Mouse (Mus musculus): ENCODE data around the gene Mapk14. TPM values are rescaled to one million over a fixed set of nuclear protein-coding genes. Genes with fewer than 3 reads are reported as not detected.

Mapk14 gene
- 10 to 100 TPM; 51.3 to 59.4 TPM for total RNA-seq (2021)
- long read RNA-seq, experiment 1, transcript Mapk14-202 (12 exons, 3,548 nt), result major isoform, 38 of 56 reads
- long read RNA-seq, experiment 1, partial matches to known transcripts, result 1 of 56 reads
- long read RNA-seq, experiment 1, other reads (novel, unspliced or antisense), result 15 of 56 reads
- long read RNA-seq, experiment 2, transcript Mapk14-202 (12 exons, 3,548 nt), result major isoform, 17 of 32 reads
- long read RNA-seq, experiment 2, partial matches to known transcripts, result 1 of 32 reads
- long read RNA-seq, experiment 2, other reads (novel, unspliced or antisense), result 14 of 32 reads

GRCm38 (mm10) chr17:28690776-28691686 lies at the start of gene Mapk14:
Gene Mapk14 (plus strand): TSS chr17:28691329.
- peak; percentile 99 to 100 for DNase-seq

- no peak for DNase-seq
These were observed 47.4 kb upstream of the Mapk14 start for GRCm38 (mm10) chr17:28643697-28644096.

GRCm38 (mm10) chr17:28644112-28644511 lies 47.0 kb upstream of the Mapk14 start:
- no peak for DNase-seq

- no peak for DNase-seq
These were observed 44.9 kb upstream of the Mapk14 start for GRCm38 (mm10) chr17:28646221-28646620.

- peak in 1 of 2 experiments; percentile 30 for DNase-seq
These were observed 42.3 kb upstream of the Mapk14 start for GRCm38 (mm10) chr17:28648607-28649370.

- DNase-seq, result peak in 1 of 2 experiments; percentile 18
These were observed 40.9 kb upstream of the Mapk14 start for GRCm38 (mm10) chr17:28650268-28650667.

GRCm38 (mm10) chr17:28657936-28658335 lies 33.2 kb upstream of the Mapk14 start:
- DNase-seq, result no peak

- no peak for DNase-seq
These were observed 31.6 kb upstream of the Mapk14 start for GRCm38 (mm10) chr17:28659564-28659963.

- no peak for DNase-seq
These were observed 8.6 kb upstream of the Mapk14 start for GRCm38 (mm10) chr17:28682311-28683084.

- no peak for DNase-seq
These were observed 7.5 kb upstream of the Mapk14 start for GRCm38 (mm10) chr17:28683601-28684000.

GRCm38 (mm10) chr17:28684631-28685030 lies 6.5 kb upstream of the Mapk14 start:
- DNase-seq, result no peak

GRCm38 (mm10) chr17:28687354-28687753 lies 3.8 kb upstream of the Mapk14 start:
- no peak for DNase-seq

GRCm38 (mm10) chr17:28689586-28690283 lies 1.4 kb upstream of the Mapk14 start, which contains the start of gene Slc26a8:
Gene Slc26a8 (minus strand): TSS chr17:28690233.
- peak in 1 of 2 experiments; percentile 13 for DNase-seq

- peak; percentile 67 to 69 for DNase-seq
These were observed 685 bp downstream of the Mapk14 start for GRCm38 (mm10) chr17:28691687-28692340.

GRCm38 (mm10) chr17:28692341-28692710 lies 1.2 kb downstream of the Mapk14 start:
- peak; percentile 71 to 75 for DNase-seq

GRCm38 (mm10) chr17:28693086-28693485 lies 2.0 kb downstream of the Mapk14 start:
- DNase-seq, result no peak

- DNase-seq, result no peak
These were observed 2.9 kb downstream of the Mapk14 start for GRCm38 (mm10) chr17:28694078-28694477.

GRCm38 (mm10) chr17:28694832-28695231 lies 3.7 kb downstream of the Mapk14 start:
- DNase-seq, result no peak

GRCm38 (mm10) chr17:28696641-28697040 lies 5.5 kb downstream of the Mapk14 start:
- no peak for DNase-seq

All from heart, adult 18-20 months (tissue).